Mouse (Mus musculus): ENCODE results near the gene Whrn. TPM values are rescaled to one million over a fixed set of nuclear protein-coding genes. Genes with fewer than 3 reads are reported as not detected.

The Whrn gene
- polyA plus RNA-seq, 1 experiment from 2014 or later, result 1.1 TPM

GRCm38 (mm10) chr4:63491521-63491920 is 4.3 kb downstream of the Whrn start:
- H3K36me3 ChIP-seq, result no peaks in the 10 kb centered on the region
- WGBS (ENCODE audit: insufficient replicate concordance), result 49% methylated on average over 6 of the region's 6 CpGs
- no peak overlapping the region for H3K27ac ChIP-seq
- no peak overlapping the region for H3K4me2 ChIP-seq
- H3K9me3 ChIP-seq (replicated peaks), result no peaks in the 10 kb centered on the region
- peaks cover 49% of the 10 kb centered on the region for H3K27me3 ChIP-seq (replicated peaks)
- H3K4me3 ChIP-seq, result no peak overlapping the region
- peaks cover 19% of the 10 kb centered on the region for H3K4me1 ChIP-seq
- no peak overlapping the region for H3K9ac ChIP-seq
- ATAC-seq, result no peak

- no peak for ATAC-seq
- no peaks in the 10 kb centered on the region for H3K36me3 ChIP-seq
- peaks cover 6% of the 10 kb centered on the region for H3K4me1 ChIP-seq
- no peak overlapping the region for H3K4me2 ChIP-seq
- WGBS (ENCODE audit: insufficient replicate concordance), result 57% methylated on average over 3 of the region's 3 CpGs
- H3K27ac ChIP-seq, result no peak overlapping the region
- no peak overlapping the region for H3K9ac ChIP-seq
- no peaks in the 10 kb centered on the region for H3K9me3 ChIP-seq (replicated peaks)
- H3K27me3 ChIP-seq (replicated peaks), result peaks cover 36% of the 10 kb centered on the region
- no peak overlapping the region for H3K4me3 ChIP-seq
Observed at GRCm38 (mm10) chr4:63490146-63490545, 5.6 kb downstream of the Whrn start.

GRCm38 (mm10) chr4:63489676-63490075 is 6.1 kb downstream of the Whrn start:
- Histone ChIP-seq H3K27ac (no peak overlapping the region), H3K4me1 (peaks cover 1% of the 10 kb centered on the region), H3K4me2 (no peak overlapping the region), H3K9me3 (replicated peaks) (no peaks in the 10 kb centered on the region), H3K36me3 (no peaks in the 10 kb centered on the region), H3K27me3 (replicated peaks) (peaks cover 31% of the 10 kb centered on the region), H3K4me3 (no peak overlapping the region), H3K9ac (no peak overlapping the region)
- WGBS (ENCODE audit: insufficient replicate concordance), result 70% methylated on average over 10 of the region's 10 CpGs
- ATAC-seq, result no peak

GRCm38 (mm10) chr4:63487916-63488315 is 7.9 kb downstream of the Whrn start:
- Histone ChIP-seq H3K36me3 (no peaks in the 10 kb centered on the region), H3K4me3 (no peak overlapping the region), H3K27ac (no peak overlapping the region), H3K4me2 (no peak overlapping the region), H3K27me3 (replicated peaks) (peaks cover 13% of the 10 kb centered on the region; the same call in 1 of the 2 replicates), H3K9ac (no peak overlapping the region), H3K9me3 (replicated peaks) (no peaks in the 10 kb centered on the region), H3K4me1 (no peaks in the 10 kb centered on the region)
- no peak for ATAC-seq
- WGBS (ENCODE audit: insufficient replicate concordance), result 75% methylated on average over 2 of the region's 2 CpGs

DNA sequence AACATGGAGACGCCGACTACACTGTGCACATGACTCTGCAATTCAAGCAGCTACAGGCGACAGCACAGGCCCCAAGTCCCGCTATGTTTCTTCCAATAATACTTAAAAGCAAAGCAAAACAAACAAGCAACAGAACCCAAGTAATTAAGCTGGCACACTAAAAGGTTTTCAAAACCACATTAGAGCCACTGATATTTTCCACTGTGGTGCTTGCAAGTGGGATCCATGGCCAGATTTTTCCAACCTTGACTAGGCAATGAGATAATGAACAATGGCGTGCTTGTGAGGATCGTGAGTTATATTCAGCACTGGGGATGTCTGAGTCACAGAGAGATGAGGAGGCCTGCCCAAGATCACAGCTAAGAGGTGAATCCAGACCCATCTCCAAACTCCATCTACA is 8.5 kb downstream of the Whrn start:
- ATAC-seq, result no peak

GRCm38 (mm10) chr4:63486523-63486922 is 9.3 kb downstream of the Whrn start:
- peaks cover 5% of the 10 kb centered on the region; the same call in 1 of the 2 replicates for H3K27me3 ChIP-seq (replicated peaks)
- no peak for ATAC-seq
- no peak overlapping the region for H3K4me2 ChIP-seq
- H3K4me3 ChIP-seq, result no peak overlapping the region
- H3K27ac ChIP-seq, result no peak overlapping the region
- no peaks in the 10 kb centered on the region for H3K4me1 ChIP-seq
- WGBS (ENCODE audit: insufficient replicate concordance), result 48% methylated on average over 4 of the region's 4 CpGs
- H3K9ac ChIP-seq, result no peak overlapping the region
- H3K36me3 ChIP-seq, result no peaks in the 10 kb centered on the region
- H3K9me3 ChIP-seq (replicated peaks), result no peaks in the 10 kb centered on the region

More for the DNA sequence above, 8.5 kb downstream of the Whrn start:
- Histone ChIP-seq H3K9me3 (replicated peaks) (no peaks in the 10 kb centered on the region), H3K27ac (no peak overlapping the region), H3K27me3 (replicated peaks) (peaks cover 7% of the 10 kb centered on the region; the same call in 1 of the 2 replicates), H3K4me2 (no peak overlapping the region), H3K4me1 (no peaks in the 10 kb centered on the region), H3K9ac (no peak overlapping the region), H3K36me3 (no peaks in the 10 kb centered on the region), H3K4me3 (no peak overlapping the region)
- 69% methylated on average over 6 of the region's 6 CpGs for WGBS (ENCODE audit: insufficient replicate concordance)

DNA sequence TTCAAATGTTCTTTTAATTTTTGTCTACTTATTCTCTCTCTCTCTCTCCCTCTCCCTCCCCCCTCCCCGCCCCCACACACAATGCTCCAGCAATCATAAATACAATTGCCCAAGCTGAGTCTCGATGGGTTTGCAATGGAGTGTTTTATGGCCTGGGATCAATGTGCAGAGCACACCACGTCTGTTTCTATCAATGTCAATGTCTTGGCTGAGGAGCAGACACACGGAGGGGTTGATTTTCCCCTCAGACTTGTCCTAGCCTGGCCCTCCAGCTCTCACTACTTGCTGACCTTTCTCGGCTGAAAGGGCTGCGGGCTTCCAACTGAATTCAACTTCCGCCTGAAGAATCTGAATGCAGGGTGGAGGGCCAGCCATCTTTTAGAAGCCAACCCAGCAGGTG is 12.1 kb downstream of the Whrn start:
- Histone ChIP-seq H3K36me3 (no peaks in the 10 kb centered on the region), H3K27me3 (replicated peaks) (no peaks in the 10 kb centered on the region; the same call in 1 of the 2 replicates), H3K4me3 (no peak overlapping the region), H3K9ac (no peak overlapping the region), H3K27ac (no peak overlapping the region), H3K9me3 (replicated peaks) (no peaks in the 10 kb centered on the region), H3K4me2 (no peak overlapping the region), H3K4me1 (no peaks in the 10 kb centered on the region)
- ATAC-seq, result no peak
- 62% methylated on average over 7 of the region's 7 CpGs for WGBS (ENCODE audit: insufficient replicate concordance)

DNA sequence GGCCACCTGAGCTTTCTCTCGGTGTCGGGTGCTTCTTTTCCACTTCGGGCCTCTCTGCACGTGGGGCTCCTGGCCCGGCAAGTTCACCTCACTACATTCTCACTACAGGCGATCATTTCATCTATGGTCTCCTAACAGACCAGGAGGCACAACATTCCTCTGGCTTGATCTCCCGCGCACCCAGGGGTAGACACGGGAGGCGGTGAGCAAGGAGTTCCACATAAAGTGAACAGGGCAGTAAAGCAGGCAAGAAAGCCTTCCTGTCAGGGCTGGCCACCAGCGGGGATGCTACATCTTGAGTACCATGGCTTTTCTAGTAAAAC is 15.0 kb downstream of the Whrn start:
- no peak for ATAC-seq
- WGBS (ENCODE audit: insufficient replicate concordance), result 50% methylated on average over 11 of the region's 11 CpGs
- Histone ChIP-seq H3K4me1 (no peaks in the 10 kb centered on the region), H3K9me3 (replicated peaks) (no peaks in the 10 kb centered on the region), H3K4me2 (no peak overlapping the region), H3K9ac (no peak overlapping the region), H3K36me3 (no peaks in the 10 kb centered on the region), H3K4me3 (no peak overlapping the region), H3K27me3 (replicated peaks) (no peaks in the 10 kb centered on the region; the same call in 1 of the 2 replicates), H3K27ac (no peak overlapping the region)

DNA sequence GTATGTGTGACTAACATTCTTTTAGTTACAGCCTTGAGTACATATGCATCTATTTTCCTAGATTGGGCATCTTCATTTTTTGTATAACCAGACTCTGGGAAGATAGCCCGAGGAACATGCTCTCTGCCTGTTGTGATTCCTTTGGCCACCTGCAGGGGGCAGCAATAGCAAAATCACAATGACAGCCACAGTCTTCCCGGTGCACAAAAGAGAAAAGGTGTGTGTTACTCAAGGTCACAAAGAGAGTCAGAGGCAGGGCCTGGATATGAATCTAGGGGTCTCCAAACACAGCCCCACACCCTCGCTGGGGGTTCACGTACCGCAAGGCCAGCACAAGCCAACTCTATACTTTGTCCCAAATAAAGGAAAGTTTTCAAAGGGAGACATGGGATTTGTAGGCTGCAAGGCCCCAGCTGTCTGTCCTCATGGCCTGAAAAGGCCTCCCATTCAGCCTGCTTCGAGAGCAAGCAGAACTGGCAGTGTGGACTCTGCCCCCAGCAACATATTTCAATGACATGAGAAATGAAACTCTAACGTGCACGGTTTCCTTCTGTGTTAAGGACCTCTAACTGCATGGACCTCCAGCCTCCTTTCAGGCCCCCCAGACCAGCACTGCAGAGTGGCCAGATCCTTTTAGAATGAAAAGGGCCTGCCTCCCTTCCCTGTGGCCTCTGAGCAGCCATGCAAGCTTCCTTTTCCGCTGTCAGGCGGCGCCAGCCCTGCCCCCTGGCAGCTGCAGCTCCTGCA is 15.5 kb downstream of the Whrn start:
- Histone ChIP-seq H3K27me3 (replicated peaks) (no peaks in the 10 kb centered on the region; the same call in 1 of the 2 replicates), H3K4me2 (0 out of 2 replicates have a peak overlapping the region, but pooled peaks have one; percentile 3), H3K9ac (no peak overlapping the region), H3K36me3 (no peaks in the 10 kb centered on the region), H3K9me3 (replicated peaks) (no peaks in the 10 kb centered on the region), H3K27ac (no peak overlapping the region), H3K4me1 (no peaks in the 10 kb centered on the region), H3K4me3 (no peak overlapping the region)
- no peak for ATAC-seq
- 38% methylated on average over 11 of the region's 11 CpGs for WGBS (ENCODE audit: insufficient replicate concordance)

GRCm38 (mm10) chr4:63478036-63478435 is 17.8 kb downstream of the Whrn start:
- Histone ChIP-seq H3K27me3 (replicated peaks) (no peaks in the 10 kb centered on the region; the same call in 1 of the 2 replicates), H3K9ac (no peak overlapping the region), H3K4me2 (no peak overlapping the region), H3K4me1 (no peaks in the 10 kb centered on the region), H3K4me3 (no peak overlapping the region), H3K36me3 (no peaks in the 10 kb centered on the region), H3K27ac (no peak overlapping the region), H3K9me3 (replicated peaks) (no peaks in the 10 kb centered on the region)
- ATAC-seq, result no peak
- WGBS (ENCODE audit: insufficient replicate concordance), result 63% methylated on average over 7 of the region's 7 CpGs

GRCm38 (mm10) chr4:63476891-63477290 is 18.9 kb downstream of the Whrn start:
- Histone ChIP-seq H3K4me1 (no peaks in the 10 kb centered on the region), H3K9me3 (replicated peaks) (no peaks in the 10 kb centered on the region), H3K27ac (no peak overlapping the region), H3K36me3 (no peaks in the 10 kb centered on the region), H3K27me3 (replicated peaks) (no peaks in the 10 kb centered on the region), H3K9ac (no peak overlapping the region), H3K4me2 (no peak overlapping the region), H3K4me3 (no peak overlapping the region)
- no peak for ATAC-seq
- WGBS (ENCODE audit: insufficient replicate concordance), result 72% methylated on average over 6 of the region's 6 CpGs

GRCm38 (mm10) chr4:63475208-63475607 is 20.6 kb downstream of the Whrn start:
- no peak overlapping the region for H3K4me2 ChIP-seq

GRCm38 (mm10) chr4:63474439-63474838 is 21.4 kb downstream of the Whrn start:
- Histone ChIP-seq H3K27ac (no peak overlapping the region), H3K36me3 (no peaks in the 10 kb centered on the region), H3K9ac (no peak overlapping the region), H3K9me3 (replicated peaks) (no peaks in the 10 kb centered on the region), H3K4me1 (no peaks in the 10 kb centered on the region), H3K4me2 (no peak overlapping the region), H3K4me3 (no peak overlapping the region), H3K27me3 (replicated peaks) (no peaks in the 10 kb centered on the region)
- 34% methylated on average over 2 of the region's 2 CpGs for WGBS (ENCODE audit: insufficient replicate concordance)
- no peak for ATAC-seq

More at GRCm38 (mm10) chr4:63475208-63475607, 20.6 kb downstream of the Whrn start:
- Histone ChIP-seq H3K36me3 (no peaks in the 10 kb centered on the region), H3K9ac (no peak overlapping the region), H3K4me1 (no peaks in the 10 kb centered on the region), H3K27ac (no peak overlapping the region), H3K9me3 (replicated peaks) (no peaks in the 10 kb centered on the region), H3K27me3 (replicated peaks) (no peaks in the 10 kb centered on the region), H3K4me3 (no peak overlapping the region)
- ATAC-seq, result no peak
- WGBS (ENCODE audit: insufficient replicate concordance), result 56% methylated on average over 3 of the region's 3 CpGs

Data from liver, embryonic 12.5 days (tissue).